Comparison of ENCODE assay signal across 13 mouse cellular contexts in the genomic region with DNA sequence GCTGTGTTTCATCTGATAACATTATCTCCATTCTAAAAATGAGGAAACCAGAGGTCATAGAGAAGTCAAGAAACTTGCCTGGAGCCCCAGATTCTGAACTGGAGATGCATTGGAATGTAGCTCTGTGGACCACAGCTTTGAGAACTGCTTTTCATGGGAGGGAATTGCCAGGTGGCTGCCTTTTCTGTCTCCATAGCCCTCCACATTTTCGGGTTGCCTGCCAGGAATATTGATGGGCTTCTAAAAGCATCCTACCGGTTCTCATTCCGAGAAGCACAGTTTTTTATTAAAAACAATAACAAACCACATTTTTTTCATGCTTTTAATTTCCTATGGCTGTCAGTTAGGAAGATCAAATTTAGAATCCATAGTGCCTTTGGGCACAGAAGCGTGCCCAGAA.
"Had no signal": no experiment of that assay in that cellular context is flagged by ENCODE, and none has a peak within 500 bp of the region (broad histone marks: within the 10 kb centered on the region; RNA-seq: fewer than 3 reads in every experiment).

No protein-coding gene starts in this region.

- H3K4me3 ChIP-seq: limb, embryonic 15.5 days; liver, embryonic 12.5 days; midbrain, embryonic 10.5 days; myocyte had no signal

- H3K36me3 ChIP-seq: limb, embryonic 15.5 days; liver, embryonic 12.5 days; midbrain, embryonic 10.5 days had no signal

- H3K27ac ChIP-seq: limb, embryonic 15.5 days; liver, embryonic 12.5 days; midbrain, embryonic 10.5 days had no signal

- H3K27me3 ChIP-seq: limb, embryonic 15.5 days had no signal

- DNase-seq: lung, embryonic 14.5 days; lung, postnatal 10 days; lung, postnatal 4 days; midbrain, embryonic 14.5 days; retina, postnatal 1 day; right cerebral cortex, postnatal 25 days; thymus, adult 18-20 months; thymus, postnatal 14 days had no signal

- H3K9me3 ChIP-seq: limb, embryonic 15.5 days; liver, embryonic 12.5 days; midbrain, embryonic 10.5 days had no signal

- H3K4me1 ChIP-seq: liver, embryonic 12.5 days had no signal

- H3K4me2 ChIP-seq: limb, embryonic 15.5 days; liver, embryonic 12.5 days; lung, embryonic 14.5 days had no signal

- H3K9ac ChIP-seq: limb, embryonic 15.5 days; liver, embryonic 12.5 days; lung, embryonic 14.5 days had no signal

- ATAC-seq: intestine, postnatal 0 days; liver, embryonic 12.5 days had no signal
